Mouse (Mus musculus) forebrain, embryonic 12.5 days (tissue): ENCODE data around the gene Zbtb9. TPM values are rescaled to one million over a fixed set of nuclear protein-coding genes. Genes with fewer than 3 reads are reported as not detected.

Source experiments
- ATAC-seq: fragments of 200-750 bp; cut with Nextera tagmentation; 2 replicates; pipeline ENCODE4 v1.8.0; 2017; ENCODE audit warnings: moderate TSS enrichment; ENCODE audit not compliant: low FRiP score
- H3K27ac ChIP-seq: fragments of 300-500 bp; sonication (generic); 2 replicates; pipeline ENCODE4 v1.5.1; 2016; ENCODE audit warnings: mild to moderate bottlenecking
- H3K27me3 ChIP-seq: fragments of 300-500 bp; sonication (generic); 2 replicates; pipeline ENCODE4 v1.6.1; 2016; ENCODE audit warnings: mild to moderate bottlenecking
- H3K36me3 ChIP-seq: fragments of 300-500 bp; sonication (generic); replicated peaks from 2 replicates; pipeline ENCODE4 v1.6.1; 2016; ENCODE audit warnings: mild to moderate bottlenecking
- H3K4me1 ChIP-seq: fragments of 300-500 bp; sonication (generic); 2 replicates; pipeline ENCODE4 v1.6.1; 2016
- H3K4me2 ChIP-seq: fragments of 300-500 bp; sonication (generic); 2 replicates; pipeline ENCODE4 v1.6.1; 2016; ENCODE audit warnings: mild to moderate bottlenecking, moderate library complexity
- H3K4me3 ChIP-seq: fragments of 300-500 bp; sonication (generic); replicated peaks from 2 replicates; pipeline ENCODE4 v1.5.1; 2016; ENCODE audit warnings: mild to moderate bottlenecking
- H3K9ac ChIP-seq: fragments of 300-500 bp; sonication (generic); 2 replicates; pipeline ENCODE4 v1.6.1; 2016; ENCODE audit warnings: mild to moderate bottlenecking
- H3K9me3 ChIP-seq: fragments of 300-500 bp; sonication (generic); 2 replicates; pipeline ENCODE4 v1.6.1; 2016
- WGBS: fragments of 180-500 bp; shearing (Covaris S2); methylation state at CpG from one replicate; pipeline ENCODE4 v1.1.7; 2016; 5-methylcytosine and 5-hydroxymethylcytosine counted together
- polyA plus RNA-seq: library from polyadenylated mRNA; unstranded; fragments of >200 nt; fragmentation: Nextera tagmentation; extraction: Ambion mirVana; gene quantifications from 2 replicates; pipeline ENCODE4 v1.2.1, GENCODE M21; 2016

Gene Zbtb9
- polyA plus RNA-seq, 1 experiment from 2014 or later = 18.9 TPM

- Histone ChIP-seq H3K27me3 (no peaks in the 10 kb centered on the region), H3K9me3 (no peaks in the 10 kb centered on the region), H3K9ac (peak overlapping the region; percentile 81), H3K36me3 (peaks cover 30% of the 10 kb centered on the region), H3K4me3 (peak overlapping the region; percentile 64), H3K4me1 (peaks cover 56% of the 10 kb centered on the region), H3K4me2 (peak overlapping the region; percentile 98), H3K27ac (peak overlapping the region; percentile 97)
- under 1% methylated on average over 22 of the region's 22 CpGs for WGBS
- 0 out of 2 replicates have a peak, but pooled peaks have one; percentile 1 for ATAC-seq
Measured at GRCm38 (mm10) chr17:26938731-26939130, 34.2 kb upstream of the Zbtb9 start.

GRCm38 (mm10) chr17:26939178-26939972, 33.6 kb upstream of the Zbtb9 start, which contains the start of gene Cuta:
TSS of gene Cuta (minus strand) at chr17:26939569.
- peak; percentile 95 for ATAC-seq
- Histone ChIP-seq H3K27me3 (no peaks in the 10 kb centered on the region), H3K36me3 (peaks cover 28% of the 10 kb centered on the region), H3K27ac (peak within 1 kb of the TSS; percentile 97), H3K9me3 (no peaks in the 10 kb centered on the region), H3K4me1 (peaks cover 52% of the 10 kb centered on the region), H3K4me3 (peak within 1 kb of the TSS; percentile 64), H3K9ac (peak within 1 kb of the TSS; percentile 81), H3K4me2 (peak within 1 kb of the TSS; percentile 98)
- 0% methylated on average over 68 of the region's 70 CpGs for WGBS

- Histone ChIP-seq H3K4me1 (peaks cover 54% of the 10 kb centered on the region), H3K9me3 (no peaks in the 10 kb centered on the region), H3K9ac (peak overlapping the region; percentile 65), H3K27me3 (no peaks in the 10 kb centered on the region), H3K36me3 (peaks cover 22% of the 10 kb centered on the region), H3K4me2 (peak overlapping the region; percentile 98), H3K27ac (peak overlapping the region; percentile 97), H3K4me3 (peak overlapping the region; percentile 64)
- ATAC-seq = no peak
- 6% methylated on average over 3 of the region's 3 CpGs for WGBS
Measured at GRCm38 (mm10) chr17:26939973-26940300, 33.0 kb upstream of the Zbtb9 start.

GRCm38 (mm10) chr17:26941031-26941789, 31.8 kb upstream of the Zbtb9 start, which contains the start of gene Syngap1:
TSS of gene Syngap1 (plus strand) at chr17:26941253.
- Histone ChIP-seq H3K4me2 (peak within 1 kb of the TSS; percentile 98), H3K27me3 (no peaks in the 10 kb centered on the region), H3K9me3 (no peaks in the 10 kb centered on the region), H3K36me3 (peaks cover 11% of the 10 kb centered on the region), H3K27ac (peak within 1 kb of the TSS; percentile 97), H3K9ac (peak within 1 kb of the TSS; percentile 80), H3K4me1 (peaks cover 67% of the 10 kb centered on the region), H3K4me3 (peak within 1 kb of the TSS; percentile 64)
- ATAC-seq = no peak
- under 1% methylated on average over 22 of the region's 24 CpGs for WGBS

- H3K4me2 ChIP-seq = peak overlapping the region; percentile 98
- no peaks in the 10 kb centered on the region for H3K27me3 ChIP-seq
- peaks cover 5% of the 10 kb centered on the region for H3K36me3 ChIP-seq
- peak overlapping the region; percentile 52 for H3K4me3 ChIP-seq
- H3K9me3 ChIP-seq = no peaks in the 10 kb centered on the region
- ATAC-seq = no peak
- H3K4me1 ChIP-seq = peaks cover 75% of the 10 kb centered on the region
- peak overlapping the region; percentile 97 for H3K27ac ChIP-seq
- H3K9ac ChIP-seq = peak overlapping the region; percentile 80
- 8% methylated on average over 4 of the region's 4 CpGs for WGBS
Measured at GRCm38 (mm10) chr17:26941841-26942570, 31.0 kb upstream of the Zbtb9 start.

GRCm38 (mm10) chr17:26945824-26946495, 27.0 kb upstream of the Zbtb9 start:
- 22% methylated on average over 13 of the region's 13 CpGs for WGBS
- peak overlapping the region; percentile 86 for H3K27ac ChIP-seq
- no peaks in the 10 kb centered on the region for H3K27me3 ChIP-seq
- H3K36me3 ChIP-seq = no peaks in the 10 kb centered on the region; the same call in 1 of the 2 replicates
- H3K4me3 ChIP-seq = peak overlapping the region; percentile 44
- peak overlapping the region; percentile 69 for H3K9ac ChIP-seq
- peak overlapping the region; percentile 80 for H3K4me2 ChIP-seq
- H3K4me1 ChIP-seq = peaks cover 83% of the 10 kb centered on the region
- H3K9me3 ChIP-seq = no peaks in the 10 kb centered on the region
- no peak for ATAC-seq

- peak overlapping the region; percentile 69 for H3K9ac ChIP-seq
- peak overlapping the region; percentile 44 for H3K4me3 ChIP-seq
- peaks cover 83% of the 10 kb centered on the region for H3K4me1 ChIP-seq
- H3K27me3 ChIP-seq = no peaks in the 10 kb centered on the region
- ATAC-seq = peak; percentile 31
- H3K4me2 ChIP-seq = peak overlapping the region; percentile 80
- peak overlapping the region; percentile 86 for H3K27ac ChIP-seq
- no peaks in the 10 kb centered on the region for H3K9me3 ChIP-seq
- under 1% methylated on average over 29 of the region's 37 CpGs for WGBS
- no peaks in the 10 kb centered on the region; the same call in 1 of the 2 replicates for H3K36me3 ChIP-seq
Measured at GRCm38 (mm10) chr17:26946567-26946966, 26.4 kb upstream of the Zbtb9 start.

- Histone ChIP-seq H3K4me3 (peak overlapping the region; percentile 44), H3K9me3 (no peaks in the 10 kb centered on the region), H3K36me3 (no peaks in the 10 kb centered on the region; the same call in 1 of the 2 replicates), H3K27ac (peak overlapping the region; percentile 86), H3K4me1 (peaks cover 83% of the 10 kb centered on the region), H3K4me2 (peak overlapping the region; percentile 80), H3K27me3 (no peaks in the 10 kb centered on the region), H3K9ac (peak overlapping the region; percentile 69)
- ATAC-seq = no peak
- 22% methylated on average over 12 of the region's 12 CpGs for whole genome bisulfite sequencing
Measured at GRCm38 (mm10) chr17:26947231-26948100, 25.5 kb upstream of the Zbtb9 start.

GRCm38 (mm10) chr17:26948316-26949050, 24.5 kb upstream of the Zbtb9 start:
- Histone ChIP-seq H3K4me3 (peak overlapping the region; percentile 89), H3K4me1 (peaks cover 88% of the 10 kb centered on the region), H3K27me3 (0 out of 2 replicates have a peak, but pooled peaks cover 4% of the 10 kb centered on the region), H3K4me2 (peak overlapping the region; percentile 99), H3K9me3 (no peaks in the 10 kb centered on the region), H3K27ac (peak overlapping the region; percentile 93), H3K36me3 (no peaks in the 10 kb centered on the region; the same call in 1 of the 2 replicates), H3K9ac (peak overlapping the region; percentile 93)
- WGBS = 1% methylated on average over 25 of the region's 87 CpGs
- 0 out of 2 replicates have a peak, but pooled peaks have one; percentile 12 for ATAC-seq

- H3K27me3 ChIP-seq = 0 out of 2 replicates have a peak, but pooled peaks cover 5% of the 10 kb centered on the region
- H3K4me1 ChIP-seq = peaks cover 94% of the 10 kb centered on the region
- peak overlapping the region; percentile 99 for H3K4me2 ChIP-seq
- peak overlapping the region; percentile 93 for H3K27ac ChIP-seq
- ATAC-seq = peak; percentile 16; the same call in 1 of the 2 replicates
- no peaks in the 10 kb centered on the region for H3K9me3 ChIP-seq
- peak overlapping the region; percentile 93 for H3K9ac ChIP-seq
- 9% methylated on average over 13 of the region's 14 CpGs for WGBS
- no peaks in the 10 kb centered on the region; the same call in 1 of the 2 replicates for H3K36me3 ChIP-seq
- peak overlapping the region; percentile 89 for H3K4me3 ChIP-seq
Measured at GRCm38 (mm10) chr17:26949051-26949577, 23.9 kb upstream of the Zbtb9 start.
